Mouse (Mus musculus) C2C12 (cell line): ENCODE measurements at regions not wholly inside any gene's neighbourhood (a gene's known extent, or its start where the extent isn't known, plus 50 kb on each side); places are given as distances from the start of the nearest gene placed in this dataset.

Experiments used
- CEBPB ChIP-seq: IDR thresholded peaks from one replicate; pipeline ENCODE4 v1.6.1; 2011; ENCODE audit warnings: low read depth, mild to moderate bottlenecking, control low read depth, moderate library complexity
- CTCF ChIP-seq: IDR thresholded peaks from one replicate; pipeline ENCODE4 v1.5.1; 2011; ENCODE audit not compliant: control insufficient read depth, insufficient read depth, insufficient read length
- FOSL1 ChIP-seq: IDR thresholded peaks from one replicate; pipeline ENCODE4 v1.8.0; 2011; ENCODE audit warnings: mild to moderate bottlenecking, low read length; ENCODE audit not compliant: poor library complexity, insufficient read depth, severe bottlenecking
- MAX ChIP-seq: IDR thresholded peaks from one replicate; pipeline ENCODE4 v1.6.1; 2011; ENCODE audit warnings: mild to moderate bottlenecking, control low read depth
- MYOD1 ChIP-seq: IDR thresholded peaks from one replicate; pipeline ENCODE4 v1.6.1; 2011; ENCODE audit warnings: low read depth; ENCODE audit not compliant: control insufficient read depth, insufficient read length
- USF1 ChIP-seq: IDR thresholded peaks from one replicate; pipeline ENCODE4 v1.6.1; 2011; ENCODE audit warnings: low read depth, mild to moderate bottlenecking, control low read depth, moderate library complexity

DNA sequence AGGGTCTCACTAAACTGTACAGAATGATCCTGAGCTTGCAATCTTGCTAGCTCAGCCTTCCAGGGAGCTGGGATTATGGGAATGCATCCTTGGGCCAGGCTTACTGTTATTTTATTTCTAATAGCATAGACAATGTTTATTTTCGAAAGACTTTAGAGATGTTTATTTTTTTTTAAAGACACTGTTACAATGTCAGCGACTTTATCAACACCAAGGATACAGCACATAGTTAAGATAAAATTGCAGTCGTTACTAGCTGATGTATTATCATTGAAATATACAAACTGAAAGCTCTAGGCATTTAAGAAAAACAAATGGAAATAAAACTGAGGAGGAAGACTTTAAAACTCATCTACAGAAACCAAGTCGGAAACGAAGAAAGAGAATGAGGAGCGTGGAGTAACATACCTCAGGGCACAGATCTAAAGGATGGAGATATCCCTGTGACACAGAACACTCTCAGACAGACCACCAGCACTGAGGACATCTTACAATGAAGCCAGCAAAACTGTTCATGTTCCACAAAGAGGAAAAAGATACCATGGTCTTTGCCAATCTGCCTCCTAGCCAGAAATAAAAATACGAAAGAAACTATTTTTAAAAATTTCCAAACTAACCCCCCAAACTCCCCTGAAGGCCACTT lies 201.5 kb upstream of the Ctbp2 start:
- TF ChIP-seq CTCF (no peak), MAX (no peak), USF1 (no peak), FOSL1 (no peak), MYOD1 (no peak), CEBPB (no peak)
